Mouse (Mus musculus): ENCODE results near the gene Pmf1.

- TF ChIP-seq POLR2A (IDR thresholded peaks at IDR 0.05; ENCODE audit: borderline replicate concordance, insufficient read depth, low read length), result no peak
- TF ChIP-seq CTCF (IDR thresholded peaks at IDR 0.05; ENCODE audit: borderline replicate concordance, insufficient read depth, low read depth, low read length), result no peak
Observed at GRCm38 (mm10) chr3:88408953-88409352, 1.2 kb downstream of the Pmf1 start.
